ENCODE assay signal across 8 mouse cellular contexts in genomic region chr19:10296306-10296705, GRCm38 (mm10). TPM values are rescaled to one million over a fixed set of nuclear protein-coding genes. Genes with fewer than 3 reads are reported as not detected.
DNase-seq lines count a peak whose midpoint lies in the region; ATAC-seq and TF ChIP-seq lines count a peak whose summit lies in the region.

No protein-coding gene starts in this region.

- no peak overlapping the region for H3K9ac ChIP-seq in neural tube, embryonic 11.5 days (ENCODE audit: low read length)
- peak overlapping the region; percentile 61; the same call in 1 of the 2 replicates for H3K9ac ChIP-seq in intestine, embryonic 16.5 days (ENCODE audit: low read depth, low read length)
- H3K9ac ChIP-seq in stomach, embryonic 14.5 days (replicated peaks; ENCODE audit: low read depth, low read length): no peak overlapping the region

- H3K4me3 ChIP-seq in gastrocnemius, adult 2 months: peak overlapping the region; percentile 56
- no peak overlapping the region for H3K4me3 ChIP-seq in neural tube, embryonic 11.5 days (ENCODE audit: low read depth, low read length)
- H3K4me3 ChIP-seq in intestine, embryonic 16.5 days (ENCODE audit: low read length): no peak overlapping the region
- no peak overlapping the region for H3K4me3 ChIP-seq in stomach, embryonic 14.5 days (ENCODE audit: low read depth, low read length)

- ATAC-seq in neural tube, embryonic 11.5 days (ENCODE audit: insufficient read depth, low FRiP score, low TSS enrichment): no peak
- peak; percentile 5; the same call in 1 of the 2 replicates for ATAC-seq in intestine, embryonic 16.5 days
- 0 out of 2 replicates have a peak, but pooled peaks have one; percentile 16 for ATAC-seq in stomach, embryonic 14.5 days (ENCODE audit: insufficient number of reproducible peaks, insufficient read depth, low FRiP score, low read depth)

- H3K36me3 ChIP-seq in neural tube, embryonic 11.5 days (ENCODE audit: control insufficient read depth, insufficient read depth, low read length): no peaks in the 10 kb centered on the region
- H3K36me3 ChIP-seq in intestine, embryonic 16.5 days (ENCODE audit: control insufficient read depth, insufficient read depth, low read length): no peaks in the 10 kb centered on the region
- no peaks in the 10 kb centered on the region for H3K36me3 ChIP-seq in stomach, embryonic 14.5 days (ENCODE audit: control insufficient read depth, insufficient read depth, low read length)

- 24% methylated on average over 5 of the region's 5 CpGs for WGBS in neural tube, embryonic 11.5 days
- 39% methylated on average over 5 of the region's 5 CpGs for WGBS in intestine, embryonic 16.5 days
- 17% methylated on average over 5 of the region's 5 CpGs for WGBS in stomach, embryonic 14.5 days

- no peak overlapping the region for H3K4me2 ChIP-seq in neural tube, embryonic 11.5 days (ENCODE audit: low read depth)
- no peak overlapping the region for H3K4me2 ChIP-seq in intestine, embryonic 16.5 days (ENCODE audit: low read depth, low read length)
- H3K4me2 ChIP-seq in stomach, embryonic 14.5 days (replicated peaks; ENCODE audit: low read depth, low read length): no peak overlapping the region

- no peak for TF ChIP-seq CTCF in gastrocnemius, adult 2 months (IDR thresholded peaks at IDR 0.05)

- intact Hi-C loops in gastrocnemius, adult 2 months (cut with DNase I): no loop called here

- no peaks in the 10 kb centered on the region for H3K27me3 ChIP-seq in neural tube, embryonic 11.5 days (ENCODE audit: control insufficient read depth, insufficient read depth, low read length)
- H3K27me3 ChIP-seq in intestine, embryonic 16.5 days (replicated peaks; ENCODE audit: control insufficient read depth, insufficient read depth, low read length): no peaks in the 10 kb centered on the region
- no peaks in the 10 kb centered on the region for H3K27me3 ChIP-seq in stomach, embryonic 14.5 days (ENCODE audit: control insufficient read depth, insufficient read depth, low read length)

- peak overlapping the region; percentile 92 for H3K27ac ChIP-seq in gastrocnemius, adult 2 months
- H3K27ac ChIP-seq in neural tube, embryonic 11.5 days (ENCODE audit: low read depth, low read length): 0 out of 2 replicates have a peak overlapping the region, but pooled peaks have one; percentile 23
- peak overlapping the region; percentile 90 for H3K27ac ChIP-seq in intestine, embryonic 16.5 days (ENCODE audit: low read length)
- peak overlapping the region; percentile 82 for H3K27ac ChIP-seq in stomach, embryonic 14.5 days (ENCODE audit: low read length)

- no peaks in the 10 kb centered on the region for H3K9me3 ChIP-seq in neural tube, embryonic 11.5 days (ENCODE audit: control insufficient read depth, low read length)
- H3K9me3 ChIP-seq in intestine, embryonic 16.5 days (ENCODE audit: control insufficient read depth, low read length): no peaks in the 10 kb centered on the region
- H3K9me3 ChIP-seq in stomach, embryonic 14.5 days (ENCODE audit: control insufficient read depth, low read depth, low read length): no peaks in the 10 kb centered on the region

- peak; percentile 49 for DNase-seq in gastrocnemius, adult 2 months
- no peak for DNase-seq in gastrocnemius, adult 18-20 months (ENCODE audit: low spot score)
- DNase-seq in neural tube, embryonic 11.5 days (ENCODE audit: low spot score): no peak
- DNase-seq in neural tube, embryonic 10.5 days (ENCODE audit: extremely low spot score, low spot score): no peak
- no peak for DNase-seq in retina, postnatal 1 day
- DNase-seq in adrenal gland, adult 18-20 months (ENCODE audit: low spot score in 2 of 2): no peak

- H3K4me1 ChIP-seq in neural tube, embryonic 11.5 days (ENCODE audit: control insufficient read depth, insufficient read depth, low read length): peaks cover 30% of the 10 kb centered on the region
- H3K4me1 ChIP-seq in intestine, embryonic 16.5 days (ENCODE audit: control insufficient read depth, insufficient read depth, low read length): peaks cover 62% of the 10 kb centered on the region
- H3K4me1 ChIP-seq in stomach, embryonic 14.5 days (ENCODE audit: control insufficient read depth, insufficient read depth, low read length): peaks cover 51% of the 10 kb centered on the region

RNA-seq across cellular contexts. Expression of gene Dagla, which starts 8.4 kb away (rescaled TPM):
- 1 to 10 TPM; 7.2 to 8.6 TPM for total RNA-seq in gastrocnemius, adult 2 months (2021)
- 1 to 10 TPM; 8.3 TPM for total RNA-seq in gastrocnemius, adult 18-20 months (2021)
- 3.2 and 3.4 TPM in 2 replicates for polyA plus RNA-seq in neural tube, embryonic 11.5 days (2014; fragmentation: Nextera tagmentation; extraction: Ambion mirVana)
- polyA plus RNA-seq in intestine, embryonic 16.5 days (2015; fragmentation: Nextera tagmentation; extraction: Ambion mirVana): 2.6 and 3.2 TPM in 2 replicates
- 2.9 and 3.5 TPM in 2 replicates for polyA plus RNA-seq in stomach, embryonic 14.5 days (2014; fragmentation: Nextera tagmentation; extraction: Ambion mirVana)
- total RNA-seq in adrenal gland, adult 18-20 months (2021): 10 to 100 TPM in 1 of 2 experiments, 1 to 10 TPM in 1; 6.2 to 12.5 TPM

RNA-seq across cellular contexts. Expression of gene Myrf, which starts 55.8 kb away (rescaled TPM):
- not detected for total RNA-seq in gastrocnemius, adult 2 months (2021)
- total RNA-seq in gastrocnemius, adult 18-20 months (2021): not detected
- 1.8 and 2.5 TPM in 2 replicates for polyA plus RNA-seq in neural tube, embryonic 11.5 days (2014; fragmentation: Nextera tagmentation; extraction: Ambion mirVana)
- 9.9 and 10.1 TPM in 2 replicates for polyA plus RNA-seq in intestine, embryonic 16.5 days (2015; fragmentation: Nextera tagmentation; extraction: Ambion mirVana)
- 27.6 and 28.4 TPM in 2 replicates for polyA plus RNA-seq in stomach, embryonic 14.5 days (2014; fragmentation: Nextera tagmentation; extraction: Ambion mirVana)
- 1 to 10 TPM; 2.1 to 2.8 TPM for total RNA-seq in adrenal gland, adult 18-20 months (2021)

Comparison
In these comparisons a context has a peak if more than half of its experiments do, and no peak if none do; other contexts are left out.
1. H3K27ac ChIP-seq: peak in every context shown above with its lines; median percentile 92 in gastrocnemius, adult 2 months; 90 in intestine, embryonic 16.5 days; 82 in stomach, embryonic 14.5 days; 23 in neural tube, embryonic 11.5 days.